Mouse (Mus musculus) kidney, postnatal 0 days (tissue): ENCODE measurements around the gene Alg10b. TPM values are rescaled to one million over a fixed set of nuclear protein-coding genes. Genes with fewer than 3 reads are reported as not detected.

Source experiments
- ATAC-seq: fragments of 200-750 bp; cut with Nextera tagmentation; replicated peaks from 2 replicates; pipeline ENCODE4 v1.8.0; 2017; ENCODE audit warnings: low read depth, moderate number of reproducible peaks, moderate TSS enrichment, moderate library complexity; ENCODE audit not compliant: low FRiP score
- DNase-seq: peaks from one replicate; pipeline ENCODE4 v3.0.0-alpha.2; 2016; ENCODE audit warnings: low spot score
- H3K27ac ChIP-seq: fragments of 300-500 bp; sonication (generic); 2 replicates; pipeline ENCODE4 v1.5.1; 2014; ENCODE audit warnings: mild to moderate bottlenecking
- H3K27me3 ChIP-seq: fragments of 300-500 bp; sonication (generic); 2 replicates; pipeline ENCODE4 v1.6.1; 2014; ENCODE audit warnings: low read length, mixed read lengths; ENCODE audit not compliant: insufficient read depth
- H3K36me3 ChIP-seq: fragments of 300-500 bp; sonication (generic); 2 replicates; pipeline ENCODE4 v1.6.1; 2014; ENCODE audit warnings: low read length, mixed read lengths; ENCODE audit not compliant: insufficient read depth
- H3K4me1 ChIP-seq: fragments of 300-500 bp; sonication (generic); replicated peaks from 2 replicates; pipeline ENCODE4 v1.6.1; 2014; ENCODE audit warnings: antibody characterized with exemption, low read length, mixed read lengths; ENCODE audit not compliant: insufficient read depth
- H3K4me2 ChIP-seq: fragments of 300-500 bp; sonication (generic); 2 replicates; pipeline ENCODE4 v1.6.1; 2014; ENCODE audit warnings: mild to moderate bottlenecking, low read length, moderate library complexity, mixed read lengths
- H3K4me3 ChIP-seq: fragments of 300-500 bp; sonication (generic); replicated peaks from 2 replicates; pipeline ENCODE4 v1.5.1; 2014; ENCODE audit warnings: low read depth, low read length
- H3K9ac ChIP-seq: fragments of 300-500 bp; sonication (generic); 2 replicates; pipeline ENCODE4 v1.6.1; 2014; ENCODE audit warnings: low read depth, low read length
- H3K9me3 ChIP-seq: fragments of 300-500 bp; sonication (generic); replicated peaks from 2 replicates; pipeline ENCODE4 v1.6.1; 2016; ENCODE audit warnings: low read length, inconsistent platforms, mixed read lengths
- CTCF ChIP-seq: IDR thresholded peaks from 2 replicates; pipeline ENCODE4 v1.5.1; 2016; ENCODE audit warnings: antibody characterized with exemption, low read depth, mild to moderate bottlenecking, moderate library complexity
- WGBS: fragments of 180-500 bp; shearing (Covaris S2); extraction: QIAGEN DNeasy Blood & Tissue Kit; methylation state at CpG from one replicate; pipeline ENCODE4 v1.1.7; 2014; 5-methylcytosine and 5-hydroxymethylcytosine counted together
- microRNA-seq: library from miRNA; unstranded; fragments of <30 nt; microRNA quantifications from one replicate; pipeline ENCODE4, GENCODE M21; 2016
- polyA plus RNA-seq: library from polyadenylated mRNA; unstranded; fragments of >200 nt; fragmentation: Nextera tagmentation; extraction: Ambion mirVana; gene quantifications from 2 replicates; pipeline ENCODE4 v1.2.1, GENCODE M21; 2015

Gene Alg10b
- polyA plus RNA-seq, 1 experiment from 2014 or later, result 27.4 TPM

- WGBS, result 10% methylated on average over 6 of the region's 6 CpGs
These were observed 9.2 kb upstream of the Alg10b start for GRCm38 (mm10) chr15:90214913-90215312.

GRCm38 (mm10) chr15:90225058-90225575 is 1.0 kb downstream of the Alg10b start:
- WGBS, result 72% methylated on average over 4 of the region's 4 CpGs

More at GRCm38 (mm10) chr15:90214913-90215312, 9.2 kb upstream of the Alg10b start:
- Histone ChIP-seq H3K27me3 (no peaks in the 10 kb centered on the region), H3K27ac (no peak overlapping the region), H3K4me2 (no peak overlapping the region), H3K4me3 (no peak overlapping the region), H3K36me3 (no peaks in the 10 kb centered on the region), H3K9ac (no peak overlapping the region), H3K4me1 (no peaks in the 10 kb centered on the region), H3K9me3 (no peaks in the 10 kb centered on the region)
- peak; percentile 74 for DNase-seq
- peak; percentile 93 for TF ChIP-seq CTCF
- ATAC-seq, result no peak

DNA sequence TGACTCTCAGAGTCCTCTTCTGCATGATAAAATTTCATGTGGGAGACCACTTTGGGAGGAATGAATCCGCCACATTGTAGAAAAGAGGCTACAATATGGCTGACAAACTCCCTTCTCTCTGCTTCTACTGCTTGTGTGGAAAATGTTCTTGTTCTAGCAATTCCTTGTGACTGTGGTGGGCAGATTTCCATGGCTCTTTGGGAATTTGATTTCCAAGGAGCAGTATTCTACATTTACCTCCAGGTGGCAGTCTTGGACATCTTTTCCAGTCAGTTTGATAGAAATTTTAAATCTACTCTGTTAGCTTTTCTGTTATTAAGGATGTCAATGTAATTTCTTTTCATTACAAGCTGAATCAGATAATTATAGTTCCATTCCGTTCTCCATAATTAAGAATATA is 13.5 kb downstream of the Alg10b start:
- WGBS, result 37% methylated on average over 2 of the region's 2 CpGs
- DNase-seq (peak; percentile 77), ATAC-seq (no peak)
- TF ChIP-seq CTCF, result peak; percentile 80
- Histone ChIP-seq H3K36me3 (no peaks in the 10 kb centered on the region), H3K4me2 (no peak overlapping the region), H3K27me3 (no peaks in the 10 kb centered on the region), H3K9ac (no peak overlapping the region), H3K27ac (no peak overlapping the region), H3K4me1 (no peaks in the 10 kb centered on the region), H3K9me3 (no peaks in the 10 kb centered on the region), H3K4me3 (no peak overlapping the region)

More at GRCm38 (mm10) chr15:90225058-90225575, 1.0 kb downstream of the Alg10b start:
- peak overlapping the region; percentile 88; the same call in 1 of the 2 replicates for H3K9ac ChIP-seq
- no peak overlapping the region for H3K27ac ChIP-seq
- no peaks in the 10 kb centered on the region for H3K4me1 ChIP-seq
- peak; percentile 70 for DNase-seq
- no peaks in the 10 kb centered on the region for H3K27me3 ChIP-seq
- peak overlapping the region; percentile 74 for H3K4me3 ChIP-seq
- no peaks in the 10 kb centered on the region for H3K9me3 ChIP-seq
- H3K4me2 ChIP-seq, result peak overlapping the region; percentile 77
- peak; percentile 63 for TF ChIP-seq CTCF
- H3K36me3 ChIP-seq, result peaks cover 18% of the 10 kb centered on the region
- no peak for ATAC-seq

GRCm38 (mm10) chr15:90244081-90244480 is 20.0 kb downstream of the Alg10b start:
- Histone ChIP-seq H3K4me2 (no peak overlapping the region), H3K4me1 (no peaks in the 10 kb centered on the region), H3K36me3 (no peaks in the 10 kb centered on the region), H3K9ac (no peak overlapping the region), H3K27ac (no peak overlapping the region), H3K9me3 (no peaks in the 10 kb centered on the region), H3K27me3 (no peaks in the 10 kb centered on the region), H3K4me3 (no peak overlapping the region)
- DNase-seq (no peak), ATAC-seq (no peak)
- WGBS, result 84% methylated on average over 5 of the region's 5 CpGs
- no peak for TF ChIP-seq CTCF

GRCm38 (mm10) chr15:90249694-90250093 is 25.6 kb downstream of the Alg10b start:
- H3K4me2 ChIP-seq, result no peak overlapping the region
- no peaks in the 10 kb centered on the region for H3K9me3 ChIP-seq
- H3K4me3 ChIP-seq, result no peak overlapping the region
- no peaks in the 10 kb centered on the region for H3K27me3 ChIP-seq
- WGBS, result 34% methylated on average over 3 of the region's 3 CpGs
- TF ChIP-seq CTCF, result peak; percentile 95
- ATAC-seq (no peak), DNase-seq (peak; percentile 76)
- no peak overlapping the region for H3K27ac ChIP-seq
- H3K36me3 ChIP-seq, result no peaks in the 10 kb centered on the region
- H3K9ac ChIP-seq, result no peak overlapping the region
- H3K4me1 ChIP-seq, result no peaks in the 10 kb centered on the region

- WGBS, result 95% methylated on average over 7 of the region's 7 CpGs
- ATAC-seq, result no peak
- Histone ChIP-seq H3K4me2 (no peak overlapping the region), H3K9ac (no peak overlapping the region), H3K4me3 (no peak overlapping the region), H3K36me3 (no peaks in the 10 kb centered on the region), H3K9me3 (no peaks in the 10 kb centered on the region), H3K4me1 (no peaks in the 10 kb centered on the region), H3K27ac (no peak overlapping the region), H3K27me3 (no peaks in the 10 kb centered on the region)
- TF ChIP-seq CTCF, result no peak
- DNase-seq, result no peak
These were observed 58.8 kb downstream of the Alg10b start for GRCm38 (mm10) chr15:90282876-90283275.

Small RNAs within 50 kb of the gene (microRNA-seq; reads per million reads assigned to microRNA genes)
- 1.4 reads per million for gene Mir7648
